Mouse (Mus musculus): ENCODE results near the gene Antxr2.

The Antxr2 gene

DNA sequence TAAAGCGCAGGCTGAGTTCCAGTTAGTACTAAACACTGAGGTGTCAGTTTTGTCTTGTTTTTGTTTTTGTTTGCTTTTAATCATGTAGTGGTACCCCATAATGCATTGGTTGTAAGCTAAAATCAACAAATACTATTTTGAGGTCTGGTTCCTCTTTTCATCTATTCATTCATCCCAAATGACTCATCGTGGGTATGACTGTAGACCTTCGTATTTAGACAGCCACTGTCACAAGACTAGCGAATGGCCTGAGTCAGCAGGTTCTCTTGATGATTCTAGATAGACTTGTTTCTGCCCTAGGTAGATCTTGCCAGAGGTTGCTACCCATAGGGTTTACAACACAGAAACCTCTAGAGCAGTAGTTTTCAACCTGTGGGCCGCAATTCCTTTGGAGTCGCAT lies 116.9 kb downstream of the Antxr2 start:
- no peak for DNase-seq (ENCODE audit: low read depth, low spot score)

DNA sequence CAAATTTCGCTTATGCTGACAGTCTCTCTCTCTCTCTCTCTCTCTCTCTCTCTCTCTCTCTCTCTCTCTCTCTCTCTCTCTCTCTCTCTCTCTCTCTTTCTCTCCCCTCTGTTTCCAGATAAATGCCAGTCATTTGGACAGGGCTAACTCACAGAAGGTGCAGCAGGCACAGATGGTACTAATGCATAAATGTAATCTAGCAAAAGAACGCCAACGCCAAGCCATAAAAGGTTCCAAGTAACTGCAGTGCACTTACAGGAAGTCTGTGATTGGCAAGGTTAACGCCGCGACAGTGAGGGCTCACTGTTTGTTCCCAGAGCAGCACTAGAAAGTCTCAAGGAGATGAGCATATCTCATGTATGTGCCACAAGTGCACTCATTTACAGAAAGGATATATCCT lies 123.4 kb downstream of the Antxr2 start:
- no peak for DNase-seq (ENCODE audit: low read depth, low spot score)

- DNase-seq (ENCODE audit: low read depth, low spot score) = no peak
Observed at GRCm38 (mm10) chr5:97906537-97907266, 124.1 kb downstream of the Antxr2 start.

- no peak for DNase-seq (ENCODE audit: low read depth, low spot score)
Observed at GRCm38 (mm10) chr5:97905856-97906255, 125.0 kb downstream of the Antxr2 start.

DNA sequence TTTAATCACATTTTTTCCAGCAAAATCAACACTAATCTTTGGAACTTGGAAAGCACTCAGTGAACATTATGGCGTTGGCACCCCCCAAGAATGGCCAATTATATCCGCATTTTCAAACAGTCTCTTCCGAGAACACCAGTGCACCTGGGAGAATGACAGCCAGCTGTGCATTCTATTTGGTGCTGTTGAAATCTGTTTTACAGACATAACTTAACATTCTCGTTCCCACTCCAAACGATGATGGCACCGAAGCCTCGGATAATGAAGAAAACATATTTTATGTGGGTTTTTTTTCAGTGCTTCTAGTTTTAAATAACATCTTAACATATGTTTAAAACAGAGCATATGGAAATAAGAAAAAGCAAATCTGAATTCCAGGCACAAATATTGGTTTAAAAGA lies 129.7 kb downstream of the Antxr2 start:
- no peak for DNase-seq (ENCODE audit: low read depth, low spot score)

- DNase-seq (ENCODE audit: low read depth, low spot score) = no peak
Observed at GRCm38 (mm10) chr5:97899321-97899720, 131.5 kb downstream of the Antxr2 start.

DNA sequence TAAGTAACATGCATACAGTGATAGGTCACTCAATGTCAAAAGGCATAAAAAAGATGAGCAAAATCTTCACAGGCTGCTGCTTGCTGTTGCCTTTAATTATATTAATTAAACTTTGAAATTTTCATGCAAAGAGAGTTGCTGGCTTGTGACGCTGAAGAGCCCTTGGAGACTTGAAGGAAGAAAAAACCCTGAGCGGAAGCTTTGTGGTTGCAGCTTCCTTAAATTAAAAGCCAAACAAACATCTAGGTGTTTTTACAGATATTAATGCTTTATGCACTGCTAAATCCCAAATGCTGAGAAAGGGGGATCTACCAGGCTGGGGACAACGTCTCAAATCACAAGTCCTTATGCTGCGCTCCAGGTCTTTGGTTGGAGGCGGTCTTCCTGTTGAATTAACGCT lies 145.4 kb downstream of the Antxr2 start:
- no peak for DNase-seq (ENCODE audit: low read depth, low spot score)

DNA sequence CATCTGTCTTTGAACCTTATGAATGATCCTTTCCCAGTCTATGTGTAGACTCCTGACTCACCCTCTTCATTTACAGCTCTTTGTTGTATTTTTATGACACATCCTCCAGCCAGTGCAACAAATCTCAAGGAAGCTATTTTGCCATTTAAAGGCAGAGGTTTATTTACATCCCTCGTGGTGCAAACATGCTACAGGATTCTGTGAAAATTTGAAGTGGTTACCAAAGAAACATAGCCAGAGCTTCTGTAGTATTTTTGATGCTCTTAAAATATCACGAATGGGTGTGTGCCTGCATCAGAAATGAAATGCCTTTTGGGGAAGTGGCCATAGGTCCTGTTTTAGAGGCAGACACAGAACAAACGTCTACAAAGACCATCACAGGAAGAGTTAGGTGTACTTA lies 146.7 kb downstream of the Antxr2 start:
- no peak for DNase-seq (ENCODE audit: low read depth, low spot score)

DNA sequence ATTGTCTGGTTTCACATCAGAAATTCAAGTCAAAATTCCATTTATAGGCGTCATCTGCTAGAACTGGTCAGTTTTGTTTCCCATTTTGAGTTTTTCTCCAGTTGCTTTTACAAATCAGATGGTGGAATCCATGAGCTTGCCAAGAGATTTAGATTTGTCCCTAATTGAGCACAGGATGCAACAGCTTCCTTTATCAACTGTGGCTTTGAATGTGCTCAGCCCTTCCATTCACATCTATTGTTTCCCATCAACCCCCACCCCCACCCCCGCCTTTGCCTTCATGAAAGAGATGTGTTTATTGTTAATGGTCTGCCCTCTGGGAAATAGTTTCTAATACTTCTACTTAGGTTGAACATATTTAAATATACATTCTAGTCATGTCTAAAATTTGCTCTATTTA lies 149.4 kb downstream of the Antxr2 start:
- no peak for DNase-seq (ENCODE audit: low read depth, low spot score)

DNA sequence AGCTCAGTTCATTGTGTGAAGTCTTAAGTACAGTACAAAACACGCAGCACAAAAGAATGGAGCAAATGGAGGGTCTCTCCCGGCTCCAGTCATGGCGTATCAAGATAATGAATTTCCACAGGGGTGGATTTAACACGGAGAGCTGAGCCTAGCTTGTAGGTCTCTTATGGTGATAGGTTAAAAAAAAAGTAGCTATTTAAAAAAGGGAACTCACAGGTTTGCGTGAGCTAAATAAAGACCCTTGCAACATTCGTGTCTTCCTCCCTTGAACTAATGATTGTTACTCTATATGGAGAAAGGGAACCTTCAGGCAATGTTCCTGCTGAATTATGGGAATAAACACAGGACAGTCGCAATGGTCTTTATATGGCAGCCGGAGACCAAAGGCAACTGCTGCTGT lies 150.7 kb downstream of the Antxr2 start:
- DNase-seq (ENCODE audit: low read depth, low spot score) = no peak

DNA sequence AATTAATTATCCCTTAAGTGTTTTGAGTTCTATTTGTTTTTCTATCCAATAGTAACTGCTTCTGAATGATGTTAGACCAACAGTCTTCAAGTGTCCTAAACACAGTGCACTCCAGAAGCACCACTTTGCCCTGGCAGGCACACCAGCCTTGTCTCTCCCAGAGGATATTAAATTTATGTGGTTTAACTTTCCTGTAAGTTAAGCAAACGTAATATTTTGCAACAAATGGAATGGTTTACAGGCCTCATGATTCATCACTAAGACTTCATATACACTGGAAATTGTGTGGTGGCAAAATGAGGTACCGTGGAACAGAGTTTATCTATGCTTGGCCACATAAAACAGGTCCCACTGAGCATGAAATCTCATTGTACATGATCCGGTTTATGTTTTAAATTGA lies 152.0 kb downstream of the Antxr2 start:
- no peak for DNase-seq (ENCODE audit: low read depth, low spot score)

- no peak for DNase-seq (ENCODE audit: low read depth, low spot score)
Observed at GRCm38 (mm10) chr5:97878215-97878794, 152.5 kb downstream of the Antxr2 start.

DNA sequence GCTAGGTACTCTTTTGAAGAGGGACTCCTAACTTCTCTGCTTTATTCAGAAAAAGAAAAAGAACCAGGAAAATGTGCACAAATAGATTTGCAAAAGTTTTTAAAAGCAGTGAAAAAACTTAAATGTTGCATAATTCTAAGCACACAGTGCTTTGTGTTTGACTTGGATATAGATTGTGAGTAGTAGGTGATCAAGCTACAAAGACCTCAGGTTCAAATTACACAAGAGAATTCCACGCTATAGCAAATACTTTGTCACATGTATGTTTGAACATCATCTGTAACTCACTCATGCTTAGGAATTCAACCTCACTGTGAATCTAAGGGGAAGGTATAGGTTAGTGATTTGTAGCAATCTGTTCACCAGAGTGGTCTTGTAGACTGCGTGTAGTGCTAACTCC lies 153.9 kb downstream of the Antxr2 start:
- no peak for DNase-seq (ENCODE audit: low read depth, low spot score)

DNA sequence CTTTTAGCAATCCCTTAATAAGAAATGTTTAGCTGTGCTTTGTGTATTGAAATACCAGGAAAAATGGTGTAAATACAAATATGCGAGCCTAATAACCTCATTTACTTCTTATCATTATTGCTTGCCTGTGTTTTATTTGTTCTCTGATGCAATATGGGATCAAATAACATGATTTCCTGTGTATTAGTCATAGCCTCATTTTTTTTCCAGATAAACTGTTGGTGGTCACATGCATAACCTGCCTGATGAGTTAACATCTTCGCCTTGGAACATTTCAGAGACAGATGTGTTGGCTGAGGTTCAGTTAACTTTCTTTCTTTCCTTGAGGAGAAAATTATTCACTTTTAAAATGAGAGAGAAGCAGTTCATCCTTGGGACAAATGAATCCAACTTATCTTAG lies 162.9 kb downstream of the Antxr2 start:
- DNase-seq (ENCODE audit: low read depth, low spot score) = no peak

DNA sequence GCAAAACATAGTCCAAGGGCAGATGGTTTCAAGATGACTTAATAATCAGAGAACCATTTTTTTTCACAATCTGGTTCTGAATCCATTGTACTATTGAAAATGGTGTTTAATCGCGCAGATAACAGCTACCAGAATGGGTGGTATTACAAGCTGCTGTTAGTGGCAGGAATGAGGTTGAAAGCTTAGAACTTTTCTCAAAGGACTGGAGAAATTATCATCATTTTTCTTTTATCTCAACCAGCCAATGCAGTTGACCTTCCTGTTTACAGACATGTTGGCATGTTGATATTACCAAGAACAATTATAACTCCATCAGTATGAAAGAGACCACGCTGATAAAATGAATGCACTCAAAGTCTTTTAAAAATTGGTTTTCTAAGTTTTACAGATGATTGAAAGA lies 163.9 kb downstream of the Antxr2 start:
- no peak for DNase-seq (ENCODE audit: low read depth, low spot score)

DNA sequence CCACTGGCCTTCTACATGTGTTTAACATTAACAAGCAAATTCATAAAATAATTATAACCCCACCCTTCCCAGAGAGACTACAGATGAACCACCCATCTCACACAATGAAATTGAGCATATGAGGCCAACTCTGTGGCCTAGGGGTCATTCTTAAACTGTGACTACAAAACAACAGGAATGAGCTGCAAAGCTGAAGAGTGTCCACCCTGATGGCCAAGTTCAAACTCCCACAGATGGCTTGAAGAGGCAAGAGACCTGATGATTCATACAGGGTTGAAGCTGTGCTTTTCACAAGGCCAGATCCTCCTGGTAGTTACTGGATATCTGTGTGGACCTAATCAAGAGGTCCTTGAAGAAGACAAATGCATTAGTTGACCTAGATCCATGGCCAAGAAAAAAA lies 173.7 kb downstream of the Antxr2 start:
- DNase-seq (ENCODE audit: low read depth, low spot score) = no peak

GRCm38 (mm10) chr5:97851981-97852748 lies 178.7 kb downstream of the Antxr2 start:
- DNase-seq (ENCODE audit: low read depth, low spot score) = no peak

DNA sequence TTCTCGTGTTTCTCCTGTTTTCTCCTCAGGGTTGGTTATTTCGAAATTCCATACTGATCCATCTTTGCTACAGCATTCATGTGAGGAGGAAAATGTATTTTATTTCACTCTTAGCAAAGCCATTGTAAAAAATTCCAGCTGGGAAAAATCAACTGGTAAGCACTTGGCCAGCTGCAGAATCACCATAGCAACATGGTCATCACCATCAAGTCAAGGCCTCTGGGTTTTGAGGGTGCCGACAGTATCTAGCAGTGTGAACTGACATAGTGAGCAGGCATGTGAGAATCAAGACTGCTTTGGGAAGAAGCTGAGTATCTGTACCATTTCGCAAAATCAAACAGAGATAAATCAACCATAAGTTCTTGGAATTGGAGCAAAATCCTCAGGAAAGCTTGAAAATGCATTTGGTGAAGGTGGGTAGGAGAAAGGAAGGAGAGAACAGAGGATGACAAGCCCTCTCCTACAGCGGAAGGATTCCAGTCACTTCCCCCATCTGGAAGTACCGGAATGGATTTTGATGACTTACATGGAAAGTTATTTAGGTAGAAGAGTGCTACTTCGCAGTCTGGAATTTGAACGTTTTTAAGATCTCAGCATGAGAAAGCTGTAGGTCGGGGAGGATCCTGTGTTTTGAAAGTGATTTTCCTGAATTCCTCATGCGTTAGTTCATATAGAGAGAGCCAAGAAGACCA lies 183.5 kb downstream of the Antxr2 start:
- DNase-seq (ENCODE audit: low read depth, low spot score) = no peak

GRCm38 (mm10) chr5:97846503-97846902 lies 184.3 kb downstream of the Antxr2 start:
- DNase-seq (ENCODE audit: low read depth, low spot score) = no peak

GRCm38 (mm10) chr5:97842016-97842415 lies 188.8 kb downstream of the Antxr2 start:
- DNase-seq (ENCODE audit: low read depth, low spot score) = no peak

DNA sequence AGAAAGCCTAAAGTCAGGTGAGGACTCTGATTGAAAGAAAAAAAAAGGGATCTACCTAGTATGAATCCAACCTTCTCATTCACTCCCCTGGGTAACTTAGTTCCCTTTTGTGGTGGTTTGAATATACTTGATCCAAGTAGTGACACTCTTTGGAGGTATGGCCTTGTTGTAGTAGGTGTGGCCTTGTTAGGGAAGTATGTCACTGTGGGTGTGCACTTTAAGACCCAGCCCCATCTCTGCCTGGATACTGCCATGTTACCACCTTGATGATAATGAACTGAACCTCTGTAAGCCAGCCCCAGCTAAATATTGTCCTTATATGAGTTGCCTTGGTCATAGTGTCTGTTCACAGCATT lies 190.9 kb downstream of the Antxr2 start:
- no peak for DNase-seq (ENCODE audit: low read depth, low spot score)

DNA sequence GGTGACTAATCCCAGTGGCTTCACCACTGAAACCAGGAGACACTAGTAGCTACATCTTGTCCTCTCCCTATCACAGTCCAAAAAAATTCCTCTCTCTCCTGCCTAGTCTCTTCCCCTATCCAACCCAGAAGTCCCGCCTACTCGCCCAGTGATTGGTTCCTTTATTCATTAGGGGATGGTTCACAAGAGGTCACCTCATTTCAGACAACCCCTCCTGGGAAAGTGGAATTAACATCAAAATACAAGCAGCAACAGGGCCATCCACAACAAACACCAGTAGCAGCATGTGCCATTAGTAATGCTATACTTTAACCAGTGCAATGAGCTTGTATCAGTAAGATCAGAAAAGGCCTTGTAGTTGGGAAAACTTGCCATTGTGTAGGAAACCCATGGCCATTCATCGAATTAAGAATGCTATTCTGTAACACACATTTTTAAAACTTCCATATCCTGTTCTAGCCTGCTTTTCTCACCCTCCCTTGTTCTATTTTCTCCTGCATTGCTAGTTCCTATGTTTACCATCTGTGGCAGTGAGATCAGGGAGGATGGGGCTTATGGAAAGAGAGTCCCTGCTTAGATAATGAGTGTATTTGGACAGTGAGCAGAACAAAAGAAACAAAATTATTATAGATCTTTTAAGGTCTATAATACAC lies 191.4 kb downstream of the Antxr2 start:
- DNase-seq (ENCODE audit: low read depth, low spot score) = no peak
